Mouse (Mus musculus): Measurements from ENCODE around the gene Olfr172. TPM values are rescaled to one million over a fixed set of nuclear protein-coding genes. Genes with fewer than 3 reads are reported as not detected.
A peak's percentile ranks its signal among the peaks of the same experiment; 100 is the strongest.

Gene Olfr172
- total RNA-seq (2021): not detected

DNA sequence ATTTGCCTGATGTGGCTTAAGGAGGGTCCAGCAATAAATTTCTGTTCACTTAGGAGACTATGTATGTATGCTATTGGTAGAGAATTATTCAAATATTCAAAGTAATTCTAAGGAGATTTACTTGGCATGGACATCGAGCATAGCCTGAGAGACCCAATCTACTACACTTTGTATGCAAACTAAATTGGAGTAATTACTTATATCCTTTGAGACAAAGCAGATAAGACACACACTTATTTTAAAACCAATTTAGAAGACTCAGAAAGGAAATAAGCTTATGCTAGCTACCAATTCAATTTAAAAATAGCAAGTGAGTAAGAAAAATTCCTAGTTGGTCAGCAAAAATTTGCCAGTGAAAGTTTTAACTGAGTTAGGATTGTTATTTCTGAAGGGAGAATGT is at the start of gene Olfr172:
Olfr172 (minus strand) TSS at position 101 of the 400 bp plus-strand sequence.
- intact Hi-C loops (cut with DNase I): no loop called here
- no peak for DNase-seq (ENCODE audit: extremely low spot score in 1 of 2, low spot score in 2 of 2)

DNA sequence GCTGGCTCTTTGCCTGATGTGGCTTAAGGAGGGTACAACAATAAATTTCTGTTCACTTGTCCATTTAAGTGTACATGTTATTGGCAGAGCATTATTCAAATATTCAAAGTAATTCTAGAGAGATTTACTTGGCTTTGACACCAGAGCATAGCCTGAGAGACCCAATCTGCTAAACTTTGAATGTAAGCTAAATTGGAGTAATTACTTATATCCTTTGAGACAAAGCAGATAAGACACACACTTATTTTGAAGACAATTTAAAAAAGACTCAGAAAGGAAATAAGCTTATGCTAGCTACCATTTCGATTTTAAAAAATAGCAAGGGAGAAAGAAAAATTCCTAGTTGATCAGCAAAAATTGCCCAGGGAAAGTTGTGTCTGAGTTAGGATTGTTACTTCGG is 37.2 kb upstream of the Olfr172 start, which contains the start of gene Olfr173:
Olfr173 (minus strand) TSS at position 101 of the 400 bp plus-strand sequence.
- no peak for DNase-seq (ENCODE audit: extremely low spot score in 1 of 2, low spot score in 2 of 2)
- intact Hi-C loops (cut with DNase I): no loop called here

DNA sequence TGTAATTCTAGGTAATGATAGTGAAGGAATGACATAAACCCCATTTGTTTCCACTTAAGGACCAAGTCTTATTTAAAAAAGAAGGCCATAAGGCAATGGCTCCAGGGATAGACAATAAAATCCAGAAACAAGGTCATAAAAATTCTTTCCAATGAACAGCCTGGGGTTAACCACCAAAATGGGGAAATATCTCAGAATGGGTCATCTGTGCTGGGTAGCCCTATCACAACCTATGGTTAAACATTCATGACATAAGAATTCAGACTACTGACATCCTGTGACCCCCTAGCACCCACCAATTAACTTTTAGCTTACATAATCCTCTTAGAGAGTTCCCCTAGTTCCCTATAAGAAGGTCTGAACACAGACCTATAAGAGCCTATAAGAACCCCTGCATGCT is 6.8 kb downstream of the Olfr172 start:
- intact Hi-C loops (cut with DNase I): no loop called here
- DNase-seq (ENCODE audit: extremely low spot score in 1 of 2, low spot score in 2 of 2): no peak

DNA sequence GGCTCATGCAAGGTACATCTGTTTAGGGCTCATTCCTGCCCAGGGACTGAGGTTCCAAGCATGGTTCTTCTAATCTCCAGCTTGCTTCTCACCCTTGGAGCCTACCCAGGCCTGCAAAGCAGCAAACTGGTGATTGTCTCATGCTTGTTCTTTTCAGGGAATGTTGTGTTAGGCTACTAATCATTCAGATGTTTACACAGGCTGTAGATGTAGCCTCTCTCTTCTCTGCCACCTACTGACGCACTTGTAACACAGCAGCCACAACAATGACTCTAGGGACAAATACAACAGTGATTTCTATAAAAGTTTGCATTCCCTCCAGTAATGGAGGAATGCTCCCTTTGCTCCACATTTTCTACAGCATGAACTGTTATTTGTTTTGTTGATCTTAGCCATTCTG is 11.7 kb downstream of the Olfr172 start:
- intact Hi-C loops (cut with DNase I): no loop called here

GRCm38 (mm10) chr16:58746715-58747114 is 16.3 kb downstream of the Olfr172 start:
- no peak for DNase-seq (ENCODE audit: extremely low spot score in 1 of 2, low spot score in 2 of 2)
- intact Hi-C loops (cut with DNase I): no loop called here

More for the DNA sequence above, 11.7 kb downstream of the Olfr172 start:
- no peak for DNase-seq (ENCODE audit: extremely low spot score in 1 of 2, low spot score in 2 of 2)

GRCm38 (mm10) chr16:58740751-58741150 is 22.2 kb downstream of the Olfr172 start:
- intact Hi-C loops (cut with DNase I): no loop called here

DNA sequence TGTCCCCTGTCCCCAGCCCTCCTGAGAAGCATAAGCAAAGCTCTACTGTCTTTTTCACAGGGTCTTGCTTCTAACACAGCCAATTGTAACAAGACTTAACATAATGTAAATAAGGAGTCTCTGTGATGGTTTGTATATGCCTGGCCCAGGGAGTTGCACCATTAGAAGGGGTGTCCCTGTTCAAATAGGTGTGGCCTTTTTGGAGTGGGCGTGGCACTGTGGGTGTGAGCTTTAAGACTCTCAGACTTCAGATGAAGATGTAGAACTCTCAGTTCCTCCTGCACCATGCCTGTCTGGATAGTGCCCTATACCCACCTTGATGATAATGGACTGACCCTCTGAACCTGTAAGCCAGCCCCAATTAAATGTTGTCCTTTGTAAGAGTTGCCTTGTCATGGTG is 24.2 kb downstream of the Olfr172 start:
- no peak for DNase-seq (ENCODE audit: extremely low spot score in 1 of 2, low spot score in 2 of 2)
- intact Hi-C loops (cut with DNase I): no loop called here

More at GRCm38 (mm10) chr16:58740751-58741150, 22.2 kb downstream of the Olfr172 start:
- no peak for DNase-seq (ENCODE audit: extremely low spot score in 1 of 2, low spot score in 2 of 2)

- no peak for DNase-seq (ENCODE audit: extremely low spot score in 1 of 2, low spot score in 2 of 2)
- intact Hi-C loops (cut with DNase I): no loop called here
Observed at GRCm38 (mm10) chr16:58738205-58738604, 24.8 kb downstream of the Olfr172 start.

DNA sequence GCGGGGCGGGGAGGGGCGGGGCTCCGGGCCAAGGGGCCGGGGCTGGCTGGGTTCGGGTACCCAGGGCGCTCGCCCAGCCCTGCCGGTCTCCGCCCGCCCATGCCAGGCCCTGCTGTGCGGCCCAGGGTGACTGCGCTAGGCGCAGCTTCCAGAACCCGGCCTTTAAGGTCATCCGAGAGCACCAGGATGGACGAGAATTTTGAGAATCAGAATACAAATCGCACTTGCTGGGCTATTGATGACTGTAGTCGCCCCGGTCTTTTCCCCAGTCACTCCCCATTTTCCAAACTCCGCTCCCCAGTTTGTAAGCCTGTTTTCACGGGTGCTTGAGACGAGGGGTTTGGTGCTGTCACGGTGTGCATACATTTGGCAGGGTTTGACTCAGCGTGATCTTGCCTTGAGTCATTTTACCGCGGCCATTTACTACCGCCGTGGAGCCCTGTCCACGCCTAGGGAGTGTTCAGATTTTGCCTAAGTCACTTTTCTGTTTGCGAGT is 34.8 kb downstream of the Olfr172 start:
- DNase-seq (ENCODE audit: extremely low spot score in 1 of 2, low spot score in 2 of 2): no peak
- intact Hi-C loops (cut with DNase I): loop anchor here (2.0 kb wide), 1 partner anchor 49 kb away; no protein-coding TSS in a partner anchor

DNA sequence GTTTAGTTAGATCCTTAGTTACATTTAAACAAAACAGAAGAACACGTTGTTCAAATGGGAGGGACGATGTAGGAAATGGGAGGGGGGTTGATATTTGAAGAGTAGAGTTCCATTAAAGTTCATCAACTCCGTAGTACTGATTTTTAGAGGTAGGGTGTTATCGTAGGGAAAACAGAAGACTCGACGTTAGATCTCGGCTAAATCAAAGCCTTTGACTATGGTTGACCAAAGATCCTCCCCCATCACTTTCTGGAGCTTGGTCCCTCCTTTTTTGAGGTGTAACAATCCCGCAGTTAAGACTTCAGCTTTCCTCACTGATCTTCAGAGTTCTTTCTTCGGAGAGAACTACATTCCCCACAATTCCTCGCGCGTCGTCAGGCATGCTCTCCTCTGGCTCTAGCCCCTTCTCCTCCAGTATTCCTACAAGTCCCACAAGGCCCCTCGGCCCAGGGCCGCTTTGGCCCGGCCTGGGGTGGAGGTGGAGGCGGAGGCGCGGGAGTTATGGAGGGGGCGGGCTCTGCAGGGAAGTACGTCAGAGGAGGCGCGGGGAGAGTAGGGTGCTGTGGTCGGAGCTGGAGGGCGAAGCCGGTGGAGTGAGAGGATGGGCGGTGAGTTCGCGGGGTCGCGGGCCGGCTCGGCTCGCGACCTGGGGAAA is 35.4 kb downstream of the Olfr172 start, which contains the start of gene Cldnd1:
Cldnd1 (plus strand) TSS at position 434 of the 655 bp plus-strand sequence.
- DNase-seq (ENCODE audit: extremely low spot score in 1 of 2, low spot score in 2 of 2): peak; percentile 93 to 97
- intact Hi-C loops (cut with DNase I): loop anchor here (2.0 kb wide), 1 partner anchor 49 kb away; no protein-coding TSS in a partner anchor

- intact Hi-C loops (cut with DNase I): no loop called here
- DNase-seq (ENCODE audit: extremely low spot score in 1 of 2, low spot score in 2 of 2): no peak
Observed at GRCm38 (mm10) chr16:58726680-58727476, 36.1 kb downstream of the Olfr172 start.

DNA sequence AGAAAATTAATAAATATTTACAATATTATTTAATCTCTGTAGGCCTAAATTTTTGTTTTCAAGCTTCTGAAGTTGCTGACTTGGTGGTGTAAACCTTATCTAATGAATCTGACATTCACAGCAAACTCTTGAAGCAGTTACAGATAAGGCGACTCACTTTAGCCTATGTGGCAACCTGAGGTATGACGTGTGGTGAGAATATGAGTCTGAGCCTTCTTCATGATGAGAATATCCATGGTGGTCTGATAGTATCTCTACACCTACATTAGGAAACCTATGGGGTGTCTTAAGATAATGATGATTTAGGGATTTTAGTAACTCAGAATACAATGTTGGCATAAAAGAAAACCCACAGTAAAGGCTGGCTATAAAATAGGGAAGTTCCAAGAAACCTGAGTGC is 40.7 kb downstream of the Olfr172 start:
- no peak for DNase-seq (ENCODE audit: extremely low spot score in 1 of 2, low spot score in 2 of 2)
- intact Hi-C loops (cut with DNase I): no loop called here

- DNase-seq (ENCODE audit: extremely low spot score in 1 of 2, low spot score in 2 of 2): no peak
- intact Hi-C loops (cut with DNase I): no loop called here
Observed at GRCm38 (mm10) chr16:58718666-58719120, 44.3 kb downstream of the Olfr172 start, which contains the start of gene Gpr15. Gene Gpr15 (minus strand): TSS chr16:58719070.

DNA sequence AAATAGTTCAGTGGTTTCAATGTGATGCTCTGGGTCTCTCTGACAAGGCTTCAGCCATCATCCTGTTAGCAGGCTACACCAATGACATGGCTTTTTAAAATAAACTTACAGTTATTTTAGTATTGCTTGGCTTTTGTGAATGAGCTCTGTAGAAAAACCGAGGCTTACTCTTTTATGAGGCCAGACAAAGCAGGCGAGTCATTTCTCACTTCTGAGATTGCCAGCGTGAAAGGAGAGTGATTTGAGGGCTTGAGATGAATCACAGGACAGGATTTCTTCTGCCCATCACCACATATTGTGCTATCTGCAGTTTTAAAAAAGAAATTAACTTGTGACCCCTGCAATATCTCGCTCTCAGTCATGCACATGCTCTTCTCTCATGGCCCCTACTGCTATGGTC is 48.0 kb downstream of the Olfr172 start:
- DNase-seq (ENCODE audit: extremely low spot score in 1 of 2, low spot score in 2 of 2): no peak
- intact Hi-C loops (cut with DNase I): no loop called here

- no peak for DNase-seq (ENCODE audit: extremely low spot score in 1 of 2, low spot score in 2 of 2)
- intact Hi-C loops (cut with DNase I): no loop called here
Observed at GRCm38 (mm10) chr16:58713128-58713527, 49.8 kb downstream of the Olfr172 start.

DNA sequence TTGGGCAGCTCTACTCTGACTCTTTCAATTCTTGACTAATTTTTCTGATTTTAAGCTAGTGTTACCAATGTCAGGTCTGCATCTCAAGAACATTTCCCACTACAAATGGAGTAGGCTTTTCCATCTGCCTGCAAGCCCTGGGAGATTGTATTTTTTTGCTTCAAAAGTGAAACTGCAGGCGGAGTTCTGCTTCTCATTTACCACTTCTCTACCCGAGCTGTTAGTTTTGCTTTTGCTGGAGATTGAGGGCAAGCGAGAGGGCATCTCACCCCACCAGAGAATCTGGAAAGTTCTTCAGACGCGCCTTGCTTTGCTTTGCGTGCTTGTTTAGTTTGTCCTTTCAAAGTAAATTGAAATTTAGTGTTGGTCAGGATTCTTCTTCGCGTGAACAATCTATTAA is 50.8 kb downstream of the Olfr172 start:
- DNase-seq (ENCODE audit: extremely low spot score in 1 of 2, low spot score in 2 of 2): no peak
- intact Hi-C loops (cut with DNase I): no loop called here

Measured in left cerebral cortex, postnatal 10 days (tissue).